Mouse (Mus musculus) MEL (cell line): Measurements from ENCODE around the gene Slc41a1. TPM values are rescaled to one million over a fixed set of nuclear protein-coding genes. Genes with fewer than 3 reads are reported as not detected.

Experiments used
- DNase-seq: peaks from one replicate; pipeline ENCODE4 v3.0.0; 2011; ENCODE audit warnings: low read depth, low spot score
- H3K27ac ChIP-seq: 2 replicates; pipeline ENCODE4 v1.5.1; 2012; ENCODE audit warnings: low read depth, mild to moderate bottlenecking, control low read depth, low read length, moderate library complexity; ENCODE audit not compliant: control insufficient read depth
- H3K27me3 ChIP-seq, 2 experiments: fragments of 150-350 bp in 1 of 2; sonication (generic) in 1 of 2; 2 replicates each; pipeline ENCODE4 v1.6.1; 2012; ENCODE audit warnings: low read length in 2 of 2, mild to moderate bottlenecking in 2 of 2, improper control_type of control experiment in 1 of 2, moderate library complexity in 1 of 2; ENCODE audit not compliant: insufficient read depth in 2 of 2, control insufficient read depth in 1 of 2
- H3K36me3 ChIP-seq, 2 experiments: 2 replicates each; pipeline ENCODE4 v1.6.1; 2012 to 2014; ENCODE audit warnings: low read length in 2 of 2, improper control_type of control experiment in 1 of 2, inconsistent platforms in 1 of 2, mild to moderate bottlenecking in 1 of 2; ENCODE audit not compliant: insufficient read depth in 2 of 2, control insufficient read depth in 1 of 2
- H3K4me1 ChIP-seq, 2 experiments: fragments of 150-350 bp in 1 of 2; sonication (generic) in 1 of 2; 2 replicates each; pipeline ENCODE4 v1.6.1; 2012; ENCODE audit warnings: low read length in 2 of 2, improper control_type of control experiment in 1 of 2, mild to moderate bottlenecking in 1 of 2; ENCODE audit not compliant: insufficient read depth in 2 of 2, control insufficient read depth in 1 of 2
- H3K4me3 ChIP-seq, 2 experiments: fragments of 150-350 bp in 1 of 2; sonication (generic) in 1 of 2; 2 replicates each; pipeline ENCODE4 v1.5.1; 2012; ENCODE audit warnings: low read depth in 2 of 2, low read length in 2 of 2, mild to moderate bottlenecking in 2 of 2, moderate library complexity in 2 of 2, control low read depth in 1 of 2, improper control_type of control experiment in 1 of 2; ENCODE audit not compliant: control insufficient read depth in 1 of 2, insufficient read depth in 1 of 2
- H3K79me2 ChIP-seq: 2 replicates; pipeline ENCODE4 v1.6.1; 2012; ENCODE audit warnings: mild to moderate bottlenecking, low read length, moderate library complexity; ENCODE audit not compliant: control insufficient read depth, poor library complexity, insufficient read depth
- H3K9ac ChIP-seq: 2 replicates; pipeline ENCODE4 v1.6.1; 2012; ENCODE audit warnings: low read depth, mild to moderate bottlenecking, control low read depth, low read length, moderate library complexity; ENCODE audit not compliant: control insufficient read depth, poor library complexity, severe bottlenecking
- H3K9me3 ChIP-seq: fragments of 150-350 bp; sonication (generic); replicated peaks from 2 replicates; pipeline ENCODE4 v1.6.1; 2012; ENCODE audit warnings: mild to moderate bottlenecking, low read length, improper control_type of control experiment, moderate library complexity; ENCODE audit not compliant: insufficient read depth
- CTCF ChIP-seq, 3 experiments: IDR thresholded peaks in 2 of 3; conservative IDR thresholded peaks in 1 of 3; 2 replicates each; pipeline ENCODE4 v1.5.1; 2011 to 2012; ENCODE audit warnings: low read length in 3 of 3, low read depth in 2 of 3, mild to moderate bottlenecking in 2 of 3, improper control_type of control experiment in 1 of 3, inconsistent platforms in 1 of 3, mixed read lengths in 1 of 3, moderate library complexity in 1 of 3; ENCODE audit not compliant: control insufficient read depth in 1 of 3, insufficient read depth in 1 of 3, poor library complexity in 1 of 3, severe bottlenecking in 1 of 3
- E2F4 ChIP-seq: IDR thresholded peaks from 2 replicates; pipeline ENCODE4 v1.6.1; 2011; ENCODE audit warnings: low read depth, low read length, improper control_type of control experiment, borderline replicate concordance
- EP300 ChIP-seq, 2 experiments: IDR thresholded peaks; 2 replicates each; pipeline ENCODE4 v1.6.1; 2011; ENCODE audit warnings: improper control_type of control experiment in 2 of 2, low read length in 2 of 2, low read depth in 1 of 2, mild to moderate bottlenecking in 1 of 2
- ETS1 ChIP-seq: IDR thresholded peaks from 2 replicates; pipeline ENCODE4 v1.6.1; 2012; ENCODE audit warnings: low read depth, mild to moderate bottlenecking, inconsistent platforms, low read length, improper control_type of control experiment, moderate library complexity
- GABPA ChIP-seq: IDR thresholded peaks from 2 replicates; pipeline ENCODE4 v1.6.1; 2012; ENCODE audit warnings: low read depth, mild to moderate bottlenecking, inconsistent platforms, low read length, improper control_type of control experiment, moderate library complexity
- GATA1 ChIP-seq: IDR thresholded peaks from 2 replicates; pipeline ENCODE4 v1.6.1; 2011; ENCODE audit warnings: low read depth, low read length, improper control_type of control experiment
- JUND ChIP-seq: IDR thresholded peaks from 2 replicates; pipeline ENCODE4 v1.6.1; 2011; ENCODE audit warnings: low read depth, mild to moderate bottlenecking, improper control_type of control experiment, low read length
- MAZ ChIP-seq: IDR thresholded peaks from 2 replicates; pipeline ENCODE4 v1.6.1; 2012; ENCODE audit warnings: low read depth, mild to moderate bottlenecking, inconsistent platforms, low read length, improper control_type of control experiment
- MYC ChIP-seq: IDR thresholded peaks from 2 replicates; pipeline ENCODE4 v1.6.1; 2011; ENCODE audit warnings: low read depth, mild to moderate bottlenecking, low read length, improper control_type of control experiment, moderate library complexity
- NELFE ChIP-seq: IDR thresholded peaks from 2 replicates; pipeline ENCODE4 v1.6.1; 2011; ENCODE audit warnings: low read depth, low read length, improper control_type of control experiment
- POLR2A ChIP-seq, 2 experiments: IDR thresholded peaks; 2 replicates each; pipeline ENCODE4 v1.6.1; 2011 to 2012; ENCODE audit warnings: low read length in 2 of 2, mild to moderate bottlenecking in 2 of 2, control low read depth in 1 of 2, improper control_type of control experiment in 1 of 2, low read depth in 1 of 2, moderate library complexity in 1 of 2; ENCODE audit not compliant: control insufficient read depth in 1 of 2, insufficient read depth in 1 of 2, poor library complexity in 1 of 2
- POLR2AphosphoS2 ChIP-seq: IDR thresholded peaks from 2 replicates; pipeline ENCODE4 v1.6.1; 2011; ENCODE audit warnings: low read length, improper control_type of control experiment
- RAD21 ChIP-seq: IDR thresholded peaks from 2 replicates; pipeline ENCODE4 v1.6.1; 2011; ENCODE audit warnings: mild to moderate bottlenecking, low read depth, low read length, improper control_type of control experiment
- RCOR1 ChIP-seq: IDR thresholded peaks from 2 replicates; pipeline ENCODE4 v1.6.1; 2012; ENCODE audit warnings: low read depth, mild to moderate bottlenecking, inconsistent platforms, low read length, improper control_type of control experiment
- SIN3A ChIP-seq: IDR thresholded peaks from 2 replicates; pipeline ENCODE4 v1.6.1; 2012; ENCODE audit warnings: low read length, improper control_type of control experiment, inconsistent platforms
- SMC3 ChIP-seq: IDR thresholded peaks from 2 replicates; pipeline ENCODE4 v1.6.1; 2011; ENCODE audit warnings: low read depth, low read length, improper control_type of control experiment
- TAL1 ChIP-seq: IDR thresholded peaks from 2 replicates; pipeline ENCODE4 v1.6.1; 2012; ENCODE audit warnings: mild to moderate bottlenecking, inconsistent platforms, low read length, moderate library complexity, mixed read lengths
- TBP ChIP-seq: IDR thresholded peaks from 2 replicates; pipeline ENCODE4 v1.8.0; 2011; ENCODE audit warnings: low read depth, low read length, improper control_type of control experiment
- USF2 ChIP-seq, 2 experiments: IDR thresholded peaks; 2 replicates each; pipeline ENCODE4 v1.6.1; 2011 to 2012; ENCODE audit warnings: improper control_type of control experiment in 2 of 2, low read length in 2 of 2, borderline replicate concordance in 1 of 2, inconsistent platforms in 1 of 2, low read depth in 1 of 2, mild to moderate bottlenecking in 1 of 2; ENCODE audit not compliant: insufficient read depth in 1 of 2
- ZC3H11A ChIP-seq: IDR thresholded peaks from 2 replicates; pipeline ENCODE4 v1.6.1; 2012; ENCODE audit warnings: low read depth, mild to moderate bottlenecking, inconsistent platforms, low read length, improper control_type of control experiment
- polyA plus RNA-seq, 2 experiments: library from polyadenylated mRNA; stranded (reverse) in 1 of 2; unstranded in 1 of 2; fragments of >175 nt in 1 of 2; fragments of >200 nt in 1 of 2; gene quantifications; 2 replicates each; pipeline versions ENCODE4 v1.2.1 to v1.2.4; 2012; ENCODE audit warnings: low replicate concordance in 2 of 2, low read depth in 1 of 2; ENCODE audit not compliant: insufficient read length in 2 of 2, insufficient read depth in 1 of 2, missing spikeins in 1 of 2
- total RNA-seq: library from RNA; depleted of rRNA; stranded (reverse); fragments of 300-350 nt; gene quantifications from 2 replicates; pipeline ENCODE4 v1.2.3, GENCODE M21; 2012

The Slc41a1 gene
- total and polyA plus RNA-seq, 3 experiments, result 3.4 to 8.3 TPM; not detected in 1

DNA sequence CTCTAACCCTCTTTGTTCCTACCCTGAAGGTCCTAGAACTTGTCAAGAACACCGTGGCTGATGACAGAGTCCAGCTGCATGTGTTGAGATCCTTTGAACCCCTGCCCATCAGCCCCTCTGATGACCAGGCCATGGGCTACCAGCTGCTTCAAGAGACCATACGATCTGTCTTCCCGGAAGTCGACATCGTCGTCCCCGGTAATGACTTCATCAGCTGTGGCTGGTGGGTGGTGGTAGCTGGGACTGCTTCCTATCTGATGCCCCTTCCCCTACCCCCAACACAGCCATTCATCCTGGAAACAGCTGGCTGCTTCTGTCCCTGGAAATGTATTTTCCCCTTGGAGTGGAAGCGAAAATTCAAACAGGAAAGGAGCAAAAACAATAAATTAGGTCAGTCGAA is 15.3 kb upstream of the Slc41a1 start:
- TF ChIP-seq USF2 (IDR thresholded peaks at IDR 0.05; ENCODE audit: borderline replicate concordance in 1 of 2, insufficient read depth in 1 of 2, low read depth in 1 of 2, low read length in 2 of 2) (no peak), ZC3H11A (no peak), JUND (no peak), E2F4 (no peak), SMC3 (no peak), POLR2A (IDR thresholded peaks at IDR 0.05; ENCODE audit: control insufficient read depth in 1 of 2, insufficient read depth in 1 of 2, low read depth in 1 of 2, low read length in 2 of 2, poor library complexity in 1 of 2) (no peak), ETS1 (no peak), NELFE (no peak), CTCF (IDR thresholded peaks at IDR 0.05 in 2 of 3, conservative IDR thresholded peaks at IDR 0.05 in 1 of 3; ENCODE audit: control insufficient read depth in 1 of 3, insufficient read depth in 1 of 3, low read depth in 2 of 3, low read length in 3 of 3, poor library complexity in 1 of 3, severe bottlenecking in 1 of 3) (no peak)
- TF ChIP-seq, all 39 proteins: peak for 0
- Histone ChIP-seq H3K4me3 (no peak overlapping the region), H3K9ac (no peak overlapping the region), H3K36me3 (no peaks in the 10 kb centered on the region), H3K4me1 (no peaks in the 10 kb centered on the region), H3K27me3 (peaks cover 17 to 25% of the 10 kb centered on the region in 2 experiments), H3K9me3 (no peaks in the 10 kb centered on the region), H3K27ac (no peak overlapping the region), H3K79me2 (no peaks in the 10 kb centered on the region)
- DNase-seq, result no peak

DNA sequence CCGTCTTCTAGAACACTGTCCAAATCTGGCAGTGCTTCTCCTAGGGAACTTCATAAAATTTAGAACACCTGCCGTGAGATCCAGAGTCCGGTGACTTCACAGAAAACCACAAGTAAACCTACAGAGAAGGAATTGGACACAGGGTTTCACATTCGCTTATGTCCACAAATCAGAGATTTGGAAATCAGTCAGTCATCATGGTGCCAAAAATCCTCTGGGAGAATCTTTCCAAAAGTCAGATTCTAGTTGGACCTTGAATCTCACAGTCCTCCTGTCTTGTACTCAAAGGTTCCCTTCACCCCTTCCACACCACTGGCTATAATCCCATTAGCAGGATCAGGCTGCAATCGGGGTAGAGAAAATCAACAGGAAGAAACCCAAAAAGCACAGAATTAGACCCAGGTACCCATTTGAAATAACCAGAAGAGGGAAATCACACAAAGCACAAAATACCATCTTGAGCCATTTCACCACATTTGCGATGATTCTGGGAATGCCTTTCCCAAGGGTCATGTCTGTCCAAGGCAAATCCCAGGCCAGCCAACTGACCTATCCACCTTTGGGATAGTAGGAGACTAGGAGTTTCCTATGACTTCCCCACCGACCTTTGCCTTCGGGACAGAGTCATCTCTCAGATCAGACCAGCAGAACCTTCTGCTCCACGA is 14.5 kb upstream of the Slc41a1 start:
- no peak overlapping the region for H3K27ac ChIP-seq
- DNase-seq, result no peak
- no peaks in the 10 kb centered on the region for H3K4me1 ChIP-seq
- H3K79me2 ChIP-seq, result no peaks in the 10 kb centered on the region
- no peak overlapping the region for H3K4me3 ChIP-seq
- no peaks in the 10 kb centered on the region for H3K9me3 ChIP-seq
- TF ChIP-seq EP300 (IDR thresholded peaks at IDR 0.05; ENCODE audit: low read depth in 1 of 2, low read length in 2 of 2), result no peak
- no peak for TF ChIP-seq TAL1
- TF ChIP-seq TBP, result no peak
- TF ChIP-seq GABPA, result no peak
- TF ChIP-seq SIN3A, result no peak
- no peak for TF ChIP-seq MYC
- no peak for TF ChIP-seq POLR2A (IDR thresholded peaks at IDR 0.05; ENCODE audit: control insufficient read depth in 1 of 2, insufficient read depth in 1 of 2, low read depth in 1 of 2, low read length in 2 of 2, poor library complexity in 1 of 2)
- TF ChIP-seq GATA1, result no peak
- no peak for TF ChIP-seq RCOR1
- no peak for TF ChIP-seq USF2 (IDR thresholded peaks at IDR 0.05; ENCODE audit: borderline replicate concordance in 1 of 2, insufficient read depth in 1 of 2, low read depth in 1 of 2, low read length in 2 of 2)
- TF ChIP-seq SMC3, result no peak
- no peak for TF ChIP-seq MAZ
- no peak for TF ChIP-seq POLR2AphosphoS2
- no peak for TF ChIP-seq RAD21
- no peak for TF ChIP-seq JUND
- no peak overlapping the region for H3K9ac ChIP-seq
- H3K36me3 ChIP-seq, result no peaks in the 10 kb centered on the region
- H3K27me3 ChIP-seq, result peaks cover 21 to 31% of the 10 kb centered on the region in 2 experiments
